Mouse (Mus musculus): ENCODE data around the gene 6030452D12Rik. TPM values are rescaled to one million over a fixed set of nuclear protein-coding genes. Genes with fewer than 3 reads are reported as not detected.

6030452D12Rik gene
- total and polyA plus RNA-seq, 3 experiments, result not detected

DNA sequence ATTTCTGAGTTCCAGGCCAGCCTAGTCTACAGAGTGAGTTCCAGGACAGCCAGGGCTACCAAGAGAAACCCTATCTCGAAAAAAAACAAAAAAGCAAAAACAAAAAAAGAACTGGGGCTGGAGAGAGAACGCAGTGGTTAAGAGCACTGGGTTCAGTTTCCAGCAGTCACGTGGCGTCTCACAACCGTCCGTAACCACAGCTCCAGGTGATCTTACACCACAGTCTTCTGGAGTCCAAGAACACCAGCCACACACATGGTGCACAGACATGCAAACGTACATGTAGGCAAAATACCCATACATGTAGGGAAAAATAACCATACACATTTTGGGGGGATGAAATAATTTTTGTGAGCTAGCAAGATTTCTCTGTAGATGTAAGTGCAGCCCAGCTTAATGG lies 46.4 kb downstream of the 6030452D12Rik start:
- H3K4me1 ChIP-seq (ENCODE audit: control insufficient read depth in 1 of 2, insufficient read depth in 2 of 2), result peaks cover 0 to 5% of the 10 kb centered on the region in 2 experiments; a peak in 2 of 4 replicates
- H3K9ac ChIP-seq (ENCODE audit: insufficient read depth, low read depth), result no peak overlapping the region
- H3K4me3 ChIP-seq (replicated peaks in 1 of 3; ENCODE audit: low read depth in 2 of 3, low read length in 2 of 3, poor library complexity in 1 of 3), result no peak overlapping the region
- no peak overlapping the region for H3K27ac ChIP-seq (ENCODE audit: insufficient read depth, low read depth)
- dilution Hi-C loops (cut with MboI; ENCODE audit: extremely low pct_ligation_motif_present, extremely low pct_unique_long_range_greater_than_20kb, low sequenced_read_pairs) (no loop called here), in situ Hi-C loops (cut with MboI; ENCODE audit: low pct_ligation_motif_present, low pct_unique_long_range_greater_than_20kb, low sequenced_read_pairs) (loop anchor here (10.0 kb wide), 1 partner anchor 132 kb away; the partner anchor contains the start of gene Zfp90)
- TF ChIP-seq TBP (conservative IDR thresholded peaks at IDR 0.05; ENCODE audit: low read depth, low read length) (no peak), CHD1 (IDR thresholded peaks at IDR 0.05; ENCODE audit: low read depth, low read length) (no peak), HCFC1 (IDR thresholded peaks at IDR 0.05; ENCODE audit: low read depth, low read length) (no peak), ZC3H11A (IDR thresholded peaks at IDR 0.05; ENCODE audit: low read depth, low read length) (no peak), UBTF (IDR thresholded peaks at IDR 0.05; ENCODE audit: low read depth, low read length) (no peak), POLR2A (IDR thresholded peaks at IDR 0.05; ENCODE audit: low read depth, low read length) (no peak), USF1 (IDR thresholded peaks at IDR 0.05; ENCODE audit: low read depth, low read length) (peak; percentile 45), JUND (conservative IDR thresholded peaks at IDR 0.05; ENCODE audit: low read depth, low read length) (no peak), EP300 (IDR thresholded peaks at IDR 0.05; ENCODE audit: low read length) (no peak), USF2 (conservative IDR thresholded peaks at IDR 0.05; ENCODE audit: low read depth, low read length) (no peak), MEF2A (IDR thresholded peaks at IDR 0.05; ENCODE audit: borderline replicate concordance, low read depth, low read length) (no peak), MXI1 (IDR thresholded peaks at IDR 0.05; ENCODE audit: low read depth, low read length) (no peak), BHLHE40 (IDR thresholded peaks at IDR 0.05; ENCODE audit: low read depth, low read length) (peak; percentile 58), SMC3 (IDR thresholded peaks at IDR 0.05; ENCODE audit: low read depth, low read length) (no peak), RCOR1 (conservative IDR thresholded peaks at IDR 0.05; ENCODE audit: low read depth, low read length) (no peak), MAFK (IDR thresholded peaks at IDR 0.05; ENCODE audit: insufficient replicate concordance, low read length) (no peak), MYC (IDR thresholded peaks at IDR 0.05; ENCODE audit: low read depth, low read length) (no peak)
- no peaks in the 10 kb centered on the region for H3K36me3 ChIP-seq (replicated peaks in 1 of 2; ENCODE audit: control insufficient read depth in 1 of 2, insufficient read depth in 1 of 2, low read length in 1 of 2)
- H3K27me3 ChIP-seq (replicated peaks), result no peaks in the 10 kb centered on the region
- DNase-seq (ENCODE audit: extremely low read depth), result no peak
- no peaks in the 10 kb centered on the region for H3K79me2 ChIP-seq (replicated peaks; ENCODE audit: control insufficient read depth, extremely low read depth, insufficient read depth, poor library complexity, severe bottlenecking)
- H3K9me3 ChIP-seq (replicated peaks; ENCODE audit: low read length), result no peaks in the 10 kb centered on the region
- no peak overlapping the region for H3K4me2 ChIP-seq (ENCODE audit: insufficient read depth, low read depth, poor library complexity, severe bottlenecking)

DNA sequence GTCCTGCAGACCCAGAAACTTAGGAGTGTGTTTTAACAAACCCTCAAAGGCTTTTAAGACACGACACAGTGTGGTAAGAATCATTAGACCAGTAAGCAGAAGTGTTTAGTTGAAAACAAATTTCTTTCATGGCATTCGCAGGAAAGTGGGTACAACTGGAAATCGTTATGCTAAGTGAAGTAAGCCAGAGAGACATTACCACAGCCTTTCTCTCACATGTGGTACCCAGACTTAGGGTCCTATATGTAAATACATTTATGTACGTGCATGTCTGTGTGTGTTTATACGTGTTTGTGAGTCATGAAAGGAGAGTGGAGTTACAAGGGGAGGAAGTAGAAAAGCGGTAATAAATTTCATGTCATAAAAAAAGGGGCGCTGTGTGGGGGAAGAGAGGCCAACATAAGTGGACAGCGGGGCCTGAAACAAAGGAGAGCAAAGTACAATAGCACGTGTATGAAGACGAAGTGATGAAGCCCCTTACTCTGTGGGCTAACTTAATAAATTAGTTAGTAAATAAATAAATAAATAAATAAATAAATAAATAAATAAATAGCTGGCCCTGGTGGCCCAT lies 48.1 kb downstream of the 6030452D12Rik start:
- TF ChIP-seq MXI1 (IDR thresholded peaks at IDR 0.05; ENCODE audit: low read depth, low read length) (no peak), POLR2A (IDR thresholded peaks at IDR 0.05; ENCODE audit: low read depth, low read length) (no peak), MAFK (IDR thresholded peaks at IDR 0.05; ENCODE audit: insufficient replicate concordance, low read length) (no peak), ZNF384 (IDR thresholded peaks at IDR 0.05; ENCODE audit: low read depth, low read length) (no peak), SMC3 (IDR thresholded peaks at IDR 0.05; ENCODE audit: low read depth, low read length) (no peak), JUN (IDR thresholded peaks at IDR 0.05; ENCODE audit: insufficient read depth, low read depth, low read length) (no peak), USF2 (conservative IDR thresholded peaks at IDR 0.05; ENCODE audit: low read depth, low read length) (no peak), ETS1 (conservative IDR thresholded peaks at IDR 0.05; ENCODE audit: low read depth, low read length) (no peak), CHD1 (IDR thresholded peaks at IDR 0.05; ENCODE audit: low read depth, low read length) (no peak), JUND (conservative IDR thresholded peaks at IDR 0.05; ENCODE audit: low read depth, low read length) (no peak), USF1 (IDR thresholded peaks at IDR 0.05; ENCODE audit: low read depth, low read length) (no peak)
- in situ Hi-C loops (cut with MboI; ENCODE audit: low pct_ligation_motif_present, low pct_unique_long_range_greater_than_20kb, low sequenced_read_pairs), result loop anchor here (10.0 kb wide), 1 partner anchor 134 kb away; the partner anchor contains the start of gene Zfp90

More for the DNA sequence above, 48.1 kb downstream of the 6030452D12Rik start:
- H3K4me3 ChIP-seq (replicated peaks in 1 of 3; ENCODE audit: low read depth in 2 of 3, low read length in 2 of 3, poor library complexity in 1 of 3), result no peak overlapping the region
- no peaks in the 10 kb centered on the region for H3K9me3 ChIP-seq (replicated peaks; ENCODE audit: low read length)
- no peaks in the 10 kb centered on the region for H3K36me3 ChIP-seq (replicated peaks in 1 of 2; ENCODE audit: control insufficient read depth in 1 of 2, insufficient read depth in 1 of 2, low read length in 1 of 2)
- no peak for DNase-seq (ENCODE audit: extremely low read depth)
- H3K27ac ChIP-seq (ENCODE audit: insufficient read depth, low read depth), result no peak overlapping the region
- H3K79me2 ChIP-seq (replicated peaks; ENCODE audit: control insufficient read depth, extremely low read depth, insufficient read depth, poor library complexity, severe bottlenecking), result no peaks in the 10 kb centered on the region
- no peak overlapping the region for H3K4me2 ChIP-seq (ENCODE audit: insufficient read depth, low read depth, poor library complexity, severe bottlenecking)
- no peak overlapping the region for H3K9ac ChIP-seq (ENCODE audit: insufficient read depth, low read depth)
- peaks cover 0 to 5% of the 10 kb centered on the region in 2 experiments; a peak in 2 of 4 replicates for H3K4me1 ChIP-seq (ENCODE audit: control insufficient read depth in 1 of 2, insufficient read depth in 2 of 2)
- dilution Hi-C loops (cut with MboI; ENCODE audit: extremely low pct_ligation_motif_present, extremely low pct_unique_long_range_greater_than_20kb, low sequenced_read_pairs), result no loop called here
- no peaks in the 10 kb centered on the region for H3K27me3 ChIP-seq (replicated peaks)
